Mouse (Mus musculus) macrophage (primary cell): ENCODE measurements around the gene Clstn2. TPM values are rescaled to one million over a fixed set of nuclear protein-coding genes. Genes with fewer than 3 reads are reported as not detected.

Experiments used
- H3K27ac ChIP-seq: fragments of 350-480 bp; formaldehyde crosslinking; 2 replicates; pipeline ENCODE4 v1.9.0; 2021
- H3K36me3 ChIP-seq: fragments of 350-480 bp; formaldehyde crosslinking; 2 replicates; pipeline ENCODE4 v1.9.0; 2021; ENCODE audit errors: inconsistent target
- H3K4me3 ChIP-seq: fragments of 350-480 bp; formaldehyde crosslinking; 2 replicates; pipeline ENCODE4 v1.9.0; 2021; ENCODE audit errors: inconsistent target
- H3K79me2 ChIP-seq: fragments of 350-480 bp; formaldehyde crosslinking; 2 replicates; pipeline ENCODE4 v1.9.0; 2021; ENCODE audit errors: inconsistent target
- WGBS: methylation state at CpG from one replicate; pipeline ENCODE4 v1.1.7; 2026; ENCODE audit warnings: inconsistent platforms; ENCODE audit not compliant: missing documents; 5-methylcytosine and 5-hydroxymethylcytosine counted together
- polyA plus RNA-seq: library from polyadenylated mRNA; stranded (reverse); fragments of 250-400 nt; gene quantifications from 3 replicates; pipeline ENCODE4 v1.2.4, GENCODE M21; 2018; ENCODE audit warnings: inconsistent platforms

Gene Clstn2
- polyA plus RNA-seq, 1 experiment from 2014 or later = not detected

- 90% methylated on average over 10 of the region's 10 CpGs for WGBS
- H3K4me3 ChIP-seq = no peak overlapping the region
- H3K27ac ChIP-seq = no peak overlapping the region
- no peaks in the 10 kb centered on the region for H3K79me2 ChIP-seq
- no peaks in the 10 kb centered on the region for H3K36me3 ChIP-seq
Observed at GRCm38 (mm10) chr9:97698071-97698470, 334.9 kb downstream of the Clstn2 start.

GRCm38 (mm10) chr9:97696655-97697235 is 336.2 kb downstream of the Clstn2 start:
- WGBS = 89% methylated on average over 5 of the region's 5 CpGs
- Histone ChIP-seq H3K27ac (no peak overlapping the region), H3K4me3 (no peak overlapping the region), H3K36me3 (no peaks in the 10 kb centered on the region), H3K79me2 (no peaks in the 10 kb centered on the region)

- H3K36me3 ChIP-seq = no peaks in the 10 kb centered on the region
- H3K27ac ChIP-seq = no peak overlapping the region
- H3K79me2 ChIP-seq = no peaks in the 10 kb centered on the region
- no peak overlapping the region for H3K4me3 ChIP-seq
- WGBS = 53% methylated on average over 1 of the region's 1 CpGs
Observed at GRCm38 (mm10) chr9:97695278-97695677, 337.7 kb downstream of the Clstn2 start.

GRCm38 (mm10) chr9:97686826-97687425 is 346.1 kb downstream of the Clstn2 start:
- no peaks in the 10 kb centered on the region for H3K36me3 ChIP-seq
- H3K79me2 ChIP-seq = no peaks in the 10 kb centered on the region
- H3K4me3 ChIP-seq = no peak overlapping the region
- no peak overlapping the region for H3K27ac ChIP-seq
- WGBS = 83% methylated on average over 4 of the region's 4 CpGs

GRCm38 (mm10) chr9:97685664-97686063 is 347.3 kb downstream of the Clstn2 start:
- Histone ChIP-seq H3K27ac (no peak overlapping the region), H3K79me2 (no peaks in the 10 kb centered on the region), H3K36me3 (no peaks in the 10 kb centered on the region), H3K4me3 (no peak overlapping the region)
- WGBS = 74% methylated on average over 4 of the region's 4 CpGs

GRCm38 (mm10) chr9:97679878-97680277 is 353.1 kb downstream of the Clstn2 start:
- Histone ChIP-seq H3K4me3 (no peak overlapping the region), H3K79me2 (no peaks in the 10 kb centered on the region), H3K27ac (no peak overlapping the region), H3K36me3 (no peaks in the 10 kb centered on the region)

- no peak overlapping the region for H3K4me3 ChIP-seq
- no peaks in the 10 kb centered on the region for H3K36me3 ChIP-seq
- H3K27ac ChIP-seq = no peak overlapping the region
- WGBS = 62% methylated on average over 4 of the region's 4 CpGs
- no peaks in the 10 kb centered on the region for H3K79me2 ChIP-seq
Observed at GRCm38 (mm10) chr9:97679106-97679505, 353.9 kb downstream of the Clstn2 start.

- Histone ChIP-seq H3K36me3 (no peaks in the 10 kb centered on the region), H3K27ac (no peak overlapping the region), H3K79me2 (no peaks in the 10 kb centered on the region), H3K4me3 (no peak overlapping the region)
- WGBS = 74% methylated on average over 3 of the region's 3 CpGs
Observed at GRCm38 (mm10) chr9:97677075-97677474, 355.9 kb downstream of the Clstn2 start.

- WGBS = 81% methylated on average over 5 of the region's 5 CpGs
- Histone ChIP-seq H3K27ac (no peak overlapping the region), H3K36me3 (no peaks in the 10 kb centered on the region), H3K4me3 (no peak overlapping the region), H3K79me2 (no peaks in the 10 kb centered on the region)
Observed at GRCm38 (mm10) chr9:97672681-97673080, 360.3 kb downstream of the Clstn2 start.

- no peaks in the 10 kb centered on the region for H3K36me3 ChIP-seq
- WGBS = 75% methylated on average over 1 of the region's 1 CpGs
- no peaks in the 10 kb centered on the region for H3K79me2 ChIP-seq
- H3K4me3 ChIP-seq = no peak overlapping the region
- H3K27ac ChIP-seq = no peak overlapping the region
Observed at GRCm38 (mm10) chr9:97672224-97672623, 360.8 kb downstream of the Clstn2 start.

GRCm38 (mm10) chr9:97670666-97671065 is 362.3 kb downstream of the Clstn2 start:
- Histone ChIP-seq H3K4me3 (no peak overlapping the region), H3K79me2 (no peaks in the 10 kb centered on the region)
- 94% methylated on average over 8 of the region's 8 CpGs for WGBS

GRCm38 (mm10) chr9:97660989-97661388 is 372.0 kb downstream of the Clstn2 start:
- Histone ChIP-seq H3K4me3 (no peak overlapping the region), H3K36me3 (no peaks in the 10 kb centered on the region), H3K79me2 (no peaks in the 10 kb centered on the region), H3K27ac (no peak overlapping the region)
- WGBS = 85% methylated on average over 4 of the region's 4 CpGs

More at GRCm38 (mm10) chr9:97670666-97671065, 362.3 kb downstream of the Clstn2 start:
- Histone ChIP-seq H3K36me3 (no peaks in the 10 kb centered on the region), H3K27ac (no peak overlapping the region)

GRCm38 (mm10) chr9:97658736-97659135 is 374.2 kb downstream of the Clstn2 start:
- H3K27ac ChIP-seq = no peak overlapping the region
- no peaks in the 10 kb centered on the region for H3K36me3 ChIP-seq
- no peak overlapping the region for H3K4me3 ChIP-seq
- no peaks in the 10 kb centered on the region for H3K79me2 ChIP-seq
- 83% methylated on average over 3 of the region's 3 CpGs for WGBS

- Histone ChIP-seq H3K27ac (no peak overlapping the region), H3K79me2 (no peaks in the 10 kb centered on the region), H3K4me3 (no peak overlapping the region), H3K36me3 (no peaks in the 10 kb centered on the region)
- WGBS = 84% methylated on average over 3 of the region's 3 CpGs
Observed at GRCm38 (mm10) chr9:97648409-97648808, 384.6 kb downstream of the Clstn2 start.

GRCm38 (mm10) chr9:97645746-97646145 is 387.2 kb downstream of the Clstn2 start:
- no peak overlapping the region for H3K27ac ChIP-seq
- no peaks in the 10 kb centered on the region for H3K36me3 ChIP-seq
- H3K4me3 ChIP-seq = no peak overlapping the region
- no peaks in the 10 kb centered on the region for H3K79me2 ChIP-seq
- 85% methylated on average over 3 of the region's 3 CpGs for WGBS

GRCm38 (mm10) chr9:97642396-97642795 is 390.6 kb downstream of the Clstn2 start:
- Histone ChIP-seq H3K27ac (no peak overlapping the region), H3K36me3 (no peaks in the 10 kb centered on the region), H3K79me2 (no peaks in the 10 kb centered on the region), H3K4me3 (no peak overlapping the region)
- WGBS = 26% methylated on average over 7 of the region's 7 CpGs
